ENCODE assay signal across 9 mouse cellular contexts in genomic region chr8:123768492-123769356, GRCm38 (mm10). TPM values are rescaled to one million over a fixed set of nuclear protein-coding genes. Genes with fewer than 3 reads are reported as not detected.
DNase-seq lines count a peak whose midpoint lies in the region; ATAC-seq lines count a peak whose summit lies in the region.
"Had no signal": no experiment of that assay in that cellular context is flagged by ENCODE, and none has a peak within 500 bp of the region (broad histone marks: within the 10 kb centered on the region; RNA-seq: fewer than 3 reads in every experiment).

No protein-coding gene starts in this region.

- no peak for DNase-seq in heart, embryonic 10.5 days (ENCODE audit: low spot score)
- DNase-seq in heart, postnatal 25 days (ENCODE audit: low spot score), result no peak
- DNase-seq in ES-CJ7 (ENCODE audit: low read depth, low spot score), result peak; percentile 51
- peak; percentile 65 to 70 for DNase-seq in cerebellum, postnatal 36 days
- peak; percentile 58 to 61 for DNase-seq in layer of hippocampus, postnatal 36 days
- peak; percentile 87 for DNase-seq in midbrain, embryonic 14.5 days
- DNase-seq in B cell, adult 2 months, result no peak

- 62% methylated on average over 16 of the region's 16 CpGs for WGBS in heart, embryonic 10.5 days
- 67% methylated on average over 16 of the region's 16 CpGs for WGBS in midbrain, embryonic 14.5 days

- H3K9ac ChIP-seq in midbrain, embryonic 14.5 days (replicated peaks; ENCODE audit: low read length), result no peak overlapping the region
- H3K9ac ChIP-seq: limb, embryonic 13.5 days had no signal

- 0 out of 2 replicates have a peak overlapping the region, but pooled peaks have one; percentile 33 for H3K27ac ChIP-seq in heart, embryonic 10.5 days
- H3K27ac ChIP-seq in midbrain, embryonic 14.5 days (replicated peaks; ENCODE audit: low read depth, low read length), result no peak overlapping the region
- H3K27ac ChIP-seq: limb, embryonic 13.5 days had no signal

- ATAC-seq in granulocyte monocyte progenitor cell, adult 5-6 weeks (replicated peaks; ENCODE audit: poor library complexity, severe bottlenecking), result peak; percentile 66
- no peak for ATAC-seq in midbrain, embryonic 14.5 days (ENCODE audit: low FRiP score, low TSS enrichment)

- peaks cover 25% of the 10 kb centered on the region for H3K4me1 ChIP-seq in heart, embryonic 10.5 days
- no peaks in the 10 kb centered on the region for H3K4me1 ChIP-seq in midbrain, embryonic 14.5 days (ENCODE audit: control insufficient read depth, insufficient read depth, low read length)

- no peaks in the 10 kb centered on the region for H3K9me3 ChIP-seq in heart, embryonic 10.5 days
- H3K9me3 ChIP-seq in midbrain, embryonic 14.5 days (ENCODE audit: control insufficient read depth, low read length), result no peaks in the 10 kb centered on the region
- H3K9me3 ChIP-seq: limb, embryonic 13.5 days had no signal

- no peaks in the 10 kb centered on the region for H3K36me3 ChIP-seq in heart, embryonic 10.5 days
- no peaks in the 10 kb centered on the region for H3K36me3 ChIP-seq in midbrain, embryonic 14.5 days (ENCODE audit: control insufficient read depth, insufficient read depth, low read length)
- H3K36me3 ChIP-seq: limb, embryonic 13.5 days had no signal

- intact Hi-C loops in heart, postnatal 25 days (cut with DNase I), result loop anchor here (1.0 kb wide), 1 partner anchor 116 kb away; no protein-coding TSS in a partner anchor

- no peak overlapping the region for H3K4me3 ChIP-seq in heart, embryonic 10.5 days
- H3K4me3 ChIP-seq in midbrain, embryonic 14.5 days (replicated peaks; ENCODE audit: low read depth, low read length), result no peak overlapping the region
- H3K4me3 ChIP-seq: limb, embryonic 13.5 days had no signal

- H3K27me3 ChIP-seq in heart, embryonic 10.5 days (ENCODE audit: insufficient read depth, poor library complexity, severe bottlenecking), result peaks cover 23% of the 10 kb centered on the region
- H3K27me3 ChIP-seq in midbrain, embryonic 14.5 days (ENCODE audit: control insufficient read depth, insufficient read depth, low read length), result no peaks in the 10 kb centered on the region

- H3K4me2 ChIP-seq in midbrain, embryonic 14.5 days (ENCODE audit: low read length), result no peak overlapping the region
- H3K4me2 ChIP-seq: limb, embryonic 13.5 days had no signal

RNA-seq across cellular contexts. Expression of gene Rab4a, which starts 37.1 kb away (rescaled TPM):
- 65.9 and 68.9 TPM in 2 replicates for polyA plus RNA-seq in heart, embryonic 10.5 days (2016; fragmentation: Nextera tagmentation; extraction: Ambion mirVana)
- total RNA-seq in heart, postnatal 25 days (2021), result 1 to 10 TPM; 8.2 to 8.7 TPM
- total RNA-seq in granulocyte monocyte progenitor cell, adult 5-6 weeks (2014; fragmentation: Nextera tagmentation), result 6.2 TPM in 1 of 2 replicates, not detected in the other
- 0.21 and 0.43 TPM in 2 replicates for total RNA-seq in granulocyte monocyte progenitor cell, adult 5-6 weeks (2017)
- total RNA-seq in layer of hippocampus, postnatal 36 days (2021), result 10 to 100 TPM; 42.3 to 42.8 TPM
- polyA plus RNA-seq in midbrain, embryonic 14.5 days (2014; fragmentation: Nextera tagmentation; extraction: Ambion mirVana), result 69.8 and 75.8 TPM in 2 replicates

Comparison
In these comparisons a context has a peak if more than half of its experiments do, and no peak if none do; other contexts are left out.
1. DNase-seq: peak in ES-CJ7 (single experiment), cerebellum, postnatal 36 days (2 of 2), layer of hippocampus, postnatal 36 days (2 of 2) and midbrain, embryonic 14.5 days (single experiment); none in heart, embryonic 10.5 days (single experiment), heart, postnatal 25 days (single experiment) and B cell, adult 2 months (0 of 2).
2. RNA of gene Rab4a, which starts 37.1 kb away (total RNA-seq): 42.3 to 42.8 TPM in layer of hippocampus, postnatal 36 days; 8.2 to 8.7 TPM in heart, postnatal 25 days and 0.21 to 6.2 TPM in granulocyte monocyte progenitor cell, adult 5-6 weeks; every median in the first group is over 4 times any median in the second.